Mouse (Mus musculus) cerebellum, postnatal 14 days (tissue): ENCODE measurements around the gene Snx29.
A peak's percentile ranks its signal among the peaks of the same experiment; 100 is the strongest.

ENCODE experiments used
- DNase-seq, 2 experiments: peaks; one replicate each; pipeline ENCODE4 v3.0.0; 2021; ENCODE audit warnings: mixed read lengths in 2 of 2

The Snx29 gene

DNA sequence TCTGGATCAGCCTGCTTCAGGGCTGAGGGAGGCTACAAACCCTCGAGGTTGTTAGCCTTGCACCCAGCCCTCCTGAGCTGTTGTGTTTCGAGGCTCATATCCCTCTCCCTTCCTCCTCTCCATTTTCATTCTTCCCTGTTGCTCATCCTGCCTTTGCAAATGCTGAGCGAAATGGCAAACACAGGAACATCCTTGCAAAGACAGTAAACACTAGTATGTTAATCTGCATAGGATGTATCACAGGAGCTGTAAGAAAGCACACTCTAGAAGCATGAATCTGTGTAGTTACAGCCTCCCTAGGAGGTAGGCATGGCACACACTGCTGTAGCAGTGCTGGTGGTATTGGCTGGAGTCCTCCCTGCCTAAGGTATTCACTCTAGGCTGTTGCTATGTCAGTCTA lies 420.3 kb downstream of the Snx29 start:
- DNase-seq: no peak

DNA sequence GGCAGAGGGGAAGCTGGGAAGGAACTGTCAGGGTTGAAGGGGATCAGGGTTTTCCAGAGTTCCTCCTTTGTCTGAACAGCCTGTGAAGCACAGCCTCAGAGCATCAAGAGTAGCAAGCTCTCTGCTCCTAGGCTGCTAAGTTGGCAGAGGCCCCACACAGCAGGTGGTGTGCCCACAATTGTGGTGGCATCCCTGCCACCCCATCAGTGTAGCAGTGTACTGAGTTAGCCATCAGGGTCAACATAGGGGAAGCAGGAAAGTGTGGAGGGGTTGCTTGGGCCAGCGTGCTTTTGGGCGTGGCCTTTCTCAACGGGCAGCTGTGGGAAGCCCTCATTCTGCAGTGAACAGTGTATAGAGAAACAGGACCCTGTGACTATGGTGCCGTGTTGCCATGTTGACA lies 421.0 kb downstream of the Snx29 start:
- peak in 1 of 2 experiments; percentile 44 for DNase-seq

DNA sequence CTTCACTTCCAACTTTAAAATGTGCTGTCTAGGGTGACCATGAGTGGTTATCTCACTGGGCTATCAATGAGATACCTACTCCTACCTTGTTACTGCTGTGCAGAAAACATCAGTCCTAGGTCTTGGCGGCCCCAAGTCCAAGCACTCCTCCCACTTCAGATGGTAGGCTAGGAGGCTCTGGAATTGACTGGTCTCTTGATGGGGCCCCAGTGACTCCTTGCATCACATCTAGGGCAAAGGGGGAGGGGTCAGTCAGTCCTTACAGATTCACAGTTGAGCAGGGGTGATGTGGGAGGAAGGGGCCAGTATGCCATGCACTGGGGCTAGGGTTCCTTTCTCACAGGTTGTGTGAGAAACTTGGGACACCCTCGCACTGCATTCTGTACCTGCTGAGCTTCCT lies 423.3 kb downstream of the Snx29 start:
- no peak for DNase-seq

DNA sequence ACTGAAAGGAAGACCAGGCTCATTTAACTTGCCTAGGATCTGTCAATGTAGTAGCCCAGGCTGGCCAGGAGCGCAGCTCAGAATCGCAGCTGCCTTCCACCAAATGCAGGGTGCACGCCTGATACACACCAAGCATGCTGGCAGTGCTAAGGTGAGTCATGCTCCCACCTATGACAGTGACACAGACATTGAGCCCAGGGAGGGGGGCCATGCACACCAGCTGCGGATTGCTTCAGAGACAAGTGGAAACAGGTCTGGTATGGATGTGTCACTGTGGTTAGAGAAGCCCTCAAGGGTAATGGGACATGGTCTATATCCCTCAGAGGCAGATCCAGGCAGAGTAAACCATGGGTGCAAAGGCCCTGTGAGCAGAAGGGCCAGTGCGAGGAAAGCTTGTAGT lies 425.2 kb downstream of the Snx29 start:
- DNase-seq: no peak

DNA sequence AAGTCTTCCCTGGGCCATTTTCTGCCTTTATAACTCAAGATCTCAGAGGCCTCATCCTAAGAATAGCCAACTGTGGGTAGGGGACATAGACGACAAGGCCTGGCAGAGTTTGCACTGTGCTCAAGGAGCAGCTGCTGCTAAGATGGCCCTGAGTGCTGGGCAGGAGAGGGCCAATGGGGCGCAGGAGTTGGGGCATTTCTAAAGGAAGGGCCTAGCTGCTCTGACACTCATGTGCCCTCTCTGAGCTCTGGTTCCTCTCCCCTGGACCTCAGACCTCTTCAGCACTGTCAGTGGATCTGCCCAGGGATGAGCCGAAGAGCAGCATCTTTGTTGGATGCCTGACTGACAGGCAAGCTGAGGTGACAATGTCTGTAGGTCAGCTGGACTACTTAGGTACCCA lies 426.4 kb downstream of the Snx29 start:
- DNase-seq: no peak

DNA sequence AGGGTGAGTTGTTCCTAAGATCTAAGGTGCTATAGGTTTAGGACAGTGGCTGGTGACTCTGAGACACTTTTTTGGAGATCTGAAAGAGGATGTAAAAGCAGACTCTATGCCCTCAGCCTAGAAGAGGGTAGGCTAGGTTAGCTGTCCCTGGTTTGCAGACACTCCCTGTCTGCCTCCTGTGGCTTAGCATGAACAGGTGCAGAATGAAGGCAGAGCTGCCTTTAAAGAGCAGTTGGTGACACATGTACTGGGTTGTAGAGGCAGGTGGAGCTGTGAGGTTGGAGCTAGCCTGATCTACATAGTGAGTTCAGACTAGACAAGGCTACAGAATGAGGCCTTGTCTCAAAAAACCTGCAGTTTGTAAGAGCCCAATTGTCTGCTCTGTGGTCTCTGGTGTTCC lies 427.9 kb downstream of the Snx29 start:
- DNase-seq: no peak

DNA sequence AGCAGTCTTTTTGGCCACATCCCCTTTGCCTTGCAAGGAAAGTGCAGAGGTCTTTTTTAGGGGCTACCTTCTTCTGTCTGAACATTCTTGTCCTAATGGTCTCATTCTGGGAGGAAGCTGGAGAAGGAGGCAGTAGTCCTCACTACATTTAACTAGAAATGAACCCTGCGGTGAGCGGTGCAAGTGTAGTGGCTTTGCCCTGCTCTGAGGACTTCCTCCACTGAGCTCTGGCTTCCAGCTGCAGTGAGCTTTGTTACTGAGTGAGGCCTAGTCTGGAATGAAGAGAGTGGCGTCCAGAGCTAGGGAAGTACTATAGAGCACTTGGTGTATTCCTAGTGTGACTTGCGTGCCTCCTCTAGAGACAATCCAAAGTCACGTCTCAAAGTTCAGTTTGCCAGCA lies 429.8 kb downstream of the Snx29 start:
- DNase-seq: no peak

DNA sequence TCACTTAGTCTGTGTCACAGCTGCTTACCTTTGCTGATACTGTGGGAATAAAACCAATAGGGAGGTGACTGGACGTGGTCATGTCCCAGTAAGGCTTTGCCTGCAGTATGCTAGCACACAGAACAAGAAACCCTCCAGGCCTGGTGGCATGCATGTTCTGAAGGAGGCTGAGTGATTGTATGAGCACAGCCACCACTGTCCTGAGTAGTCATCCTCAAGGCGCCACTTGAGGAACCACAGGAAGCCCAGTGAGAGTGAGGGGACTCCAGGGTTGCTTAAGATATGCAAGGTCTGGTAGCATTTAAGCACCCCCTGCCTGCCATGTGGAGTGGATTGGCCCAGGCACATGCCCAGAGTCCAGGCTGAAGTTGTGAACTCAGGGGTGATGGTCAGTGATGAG lies 430.8 kb downstream of the Snx29 start:
- no peak for DNase-seq

DNA sequence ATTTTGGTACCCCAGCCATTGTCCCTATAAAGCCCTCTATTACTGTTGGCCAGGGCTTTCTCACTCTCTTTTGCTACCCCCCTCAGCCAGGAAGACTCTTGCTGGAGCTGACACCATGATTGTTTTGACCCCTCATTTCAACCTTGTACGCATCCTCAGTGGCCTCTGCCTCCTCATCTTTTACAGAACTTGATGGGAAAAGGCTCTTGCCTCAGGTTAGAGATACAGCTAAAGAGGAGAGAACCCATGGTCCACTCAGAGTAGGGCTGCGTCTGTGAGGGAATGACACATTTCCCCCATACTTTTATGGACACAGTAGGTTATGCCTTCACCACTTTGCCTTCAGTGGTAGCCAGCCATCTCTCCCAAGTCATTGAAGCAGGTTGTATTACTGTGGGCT lies 431.4 kb downstream of the Snx29 start:
- DNase-seq: no peak

DNA sequence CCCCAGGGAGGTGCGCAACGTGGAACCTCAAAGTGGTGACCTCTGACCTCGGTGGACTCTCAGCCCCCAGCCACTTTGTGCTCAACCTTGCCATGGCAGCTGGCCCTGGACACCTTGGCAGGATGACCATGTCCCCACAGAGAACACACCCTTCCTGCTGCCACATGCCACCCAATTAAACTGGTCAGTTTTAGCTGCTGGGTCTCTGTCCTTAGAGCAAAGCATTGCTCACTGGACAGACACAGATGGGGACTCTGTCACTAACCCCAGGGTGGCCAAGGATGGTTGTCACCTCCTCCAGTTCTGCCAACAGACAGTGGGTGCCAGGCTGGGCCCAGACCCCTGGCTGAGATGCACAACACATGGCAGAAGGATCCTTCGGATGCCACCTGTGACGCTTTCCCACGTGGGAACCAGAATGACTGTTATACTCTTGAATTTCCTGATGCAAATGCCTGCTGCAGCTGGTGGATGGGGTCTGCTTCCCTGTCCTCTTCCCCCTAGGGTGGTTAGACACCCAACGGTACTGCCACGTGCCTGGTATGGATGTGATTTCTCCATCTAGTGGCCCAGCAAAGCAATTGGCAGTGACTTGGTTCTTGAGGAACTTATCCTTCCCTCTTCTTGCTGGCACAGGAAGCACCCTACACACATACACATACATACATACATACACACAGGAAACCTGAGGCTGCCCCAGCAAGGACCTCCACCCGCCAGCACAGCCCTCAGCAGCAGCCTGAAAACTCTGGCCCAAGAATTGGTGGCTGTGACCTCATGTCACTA lies 432.8 kb downstream of the Snx29 start:
- DNase-seq: no peak

DNA sequence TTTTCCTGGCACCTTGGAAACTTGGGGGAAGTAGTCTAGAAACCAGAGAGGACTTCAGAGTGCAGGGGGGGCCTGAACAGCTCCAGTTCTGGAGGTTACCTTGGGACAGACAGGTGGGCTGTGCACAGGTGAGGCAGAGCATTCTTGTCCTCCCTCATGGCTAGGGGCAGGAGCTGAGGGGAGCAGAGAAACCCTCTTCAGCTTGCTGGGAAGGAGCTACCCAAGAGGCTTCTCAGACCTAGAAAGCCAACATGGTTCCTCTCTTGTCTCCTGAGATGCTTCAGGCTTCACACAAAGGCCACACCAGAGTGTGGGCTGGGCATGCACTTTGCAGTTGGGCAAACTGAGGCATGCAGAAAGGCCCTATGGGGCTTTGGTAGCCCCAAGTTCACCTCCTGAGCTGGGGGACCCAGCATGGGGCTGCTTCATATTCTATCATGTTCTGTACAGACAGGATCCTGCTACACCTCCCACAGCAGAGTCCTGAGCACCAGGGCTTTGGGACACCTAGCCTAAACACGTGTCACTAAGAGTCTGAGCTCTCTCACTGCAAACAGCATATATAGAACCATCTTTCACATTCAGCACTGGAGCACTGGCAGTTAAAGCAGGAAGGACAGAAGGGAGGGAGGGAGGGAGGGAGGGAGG lies 434.0 kb downstream of the Snx29 start:
- DNase-seq: no peak

DNA sequence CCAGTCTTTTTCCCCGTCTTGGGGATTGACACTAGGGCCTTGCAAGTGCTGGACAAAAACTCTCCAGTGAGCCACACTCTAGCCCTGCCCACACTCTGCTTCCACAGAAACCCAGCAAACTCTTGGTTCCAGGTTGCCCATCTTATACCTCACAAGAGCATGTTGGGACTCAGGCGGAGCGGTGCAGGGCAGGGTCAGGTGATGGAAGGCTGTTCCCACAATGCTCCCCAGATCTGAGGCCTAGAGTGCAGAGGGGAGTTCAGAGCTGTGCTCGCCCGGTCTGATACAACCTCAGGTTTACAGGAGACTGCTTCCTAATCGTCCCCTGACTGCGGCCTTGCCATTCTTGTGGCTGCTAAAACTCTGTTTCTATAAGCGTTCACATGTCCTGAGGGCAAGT lies 434.8 kb downstream of the Snx29 start:
- DNase-seq: no peak

DNA sequence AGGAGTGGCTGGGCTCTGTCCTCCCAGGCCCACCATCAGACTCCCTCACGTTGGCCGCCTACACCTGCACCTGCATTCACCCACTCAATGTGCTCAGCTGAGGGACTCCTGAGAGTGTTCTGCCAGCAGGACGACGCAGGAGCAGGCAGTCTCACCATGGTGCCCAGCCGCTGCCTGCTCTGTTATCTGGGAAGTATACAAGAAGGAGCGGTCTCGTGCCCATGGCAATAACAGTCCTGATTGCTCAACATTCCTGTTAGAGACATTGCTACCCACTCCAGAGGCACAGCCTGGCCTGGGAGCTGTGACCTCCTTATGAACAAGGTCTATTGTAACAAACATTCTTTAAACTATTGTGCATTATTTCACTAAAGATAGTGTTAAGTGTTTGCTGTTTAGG lies 435.2 kb downstream of the Snx29 start:
- DNase-seq: no peak

DNA sequence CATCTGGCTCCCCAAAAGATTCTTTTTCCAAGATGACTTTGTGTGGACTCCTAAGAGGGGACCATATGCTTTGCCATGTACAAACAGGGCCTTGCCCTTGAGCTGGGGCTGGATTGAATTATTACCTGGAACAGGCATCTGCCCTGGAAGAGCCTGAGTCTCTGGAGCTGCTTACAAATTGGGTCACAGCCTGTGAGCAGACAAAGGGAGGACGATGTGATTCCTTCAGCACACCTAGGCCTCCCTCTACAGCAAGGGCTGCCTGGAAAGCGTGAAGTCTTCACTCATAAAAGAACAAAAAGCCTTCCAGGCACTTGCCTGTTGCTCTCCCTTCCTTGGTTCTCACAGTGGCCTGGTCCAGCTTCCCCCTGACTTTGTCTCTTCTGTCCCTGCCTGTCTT lies 449.6 kb downstream of the Snx29 start:
- DNase-seq: peak; percentile 20 to 21

DNA sequence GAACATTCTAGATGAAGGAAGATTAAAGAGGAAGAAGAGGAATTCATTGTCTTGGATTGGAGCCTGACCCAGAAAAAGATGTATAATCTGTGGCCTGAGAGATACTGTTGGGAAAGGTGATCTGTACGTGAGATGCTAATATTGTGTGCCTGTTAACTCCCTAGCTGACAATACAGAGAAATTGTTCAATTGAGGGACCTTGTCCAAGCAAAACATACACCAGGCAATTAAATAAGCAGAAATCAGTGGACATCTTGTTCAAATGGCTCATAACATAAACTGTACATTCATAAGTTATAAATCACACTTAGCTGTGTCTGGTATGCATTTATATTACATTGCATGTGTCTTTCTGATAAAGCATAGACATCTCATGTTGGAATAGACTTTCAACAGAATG lies 451.6 kb downstream of the Snx29 start:
- DNase-seq: no peak

DNA sequence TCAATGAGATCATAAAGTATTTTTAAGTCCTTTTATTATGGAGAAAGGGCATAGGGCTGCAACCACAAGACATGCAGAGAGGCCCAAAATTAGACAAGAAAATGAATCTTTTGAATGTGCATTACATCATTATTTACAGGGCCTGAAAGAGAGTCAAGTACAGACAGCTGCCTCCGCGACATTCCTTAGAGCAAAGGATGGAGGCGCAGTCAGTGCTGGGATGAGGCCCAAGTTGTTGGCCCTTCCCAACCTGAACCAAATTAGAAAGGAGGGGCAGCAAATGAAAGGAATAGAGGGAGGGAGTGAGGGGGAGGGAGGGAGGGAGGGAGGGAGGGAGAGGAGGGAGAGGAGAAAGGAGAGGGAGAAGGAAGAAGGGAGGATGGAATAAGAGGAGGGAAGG lies 453.8 kb downstream of the Snx29 start:
- no peak for DNase-seq

DNA sequence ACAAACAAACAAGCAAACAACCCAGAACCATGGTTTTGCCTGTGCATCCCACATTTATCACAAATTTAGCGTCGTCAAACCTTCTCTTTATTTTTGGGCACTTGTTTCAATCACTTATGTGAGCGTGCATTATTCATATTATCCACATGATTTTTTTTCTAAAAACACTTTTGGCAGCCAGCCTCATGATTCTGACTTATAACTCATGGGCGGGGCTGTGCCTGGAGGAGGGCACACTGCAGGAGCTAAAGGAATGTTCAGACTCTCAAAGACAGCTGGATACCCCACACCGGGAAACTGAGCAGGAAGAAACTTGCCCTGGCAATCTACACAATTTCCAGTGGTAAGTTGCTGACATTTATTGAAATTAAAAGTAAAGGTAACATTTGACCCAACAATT lies 455.5 kb downstream of the Snx29 start:
- DNase-seq: no peak

DNA sequence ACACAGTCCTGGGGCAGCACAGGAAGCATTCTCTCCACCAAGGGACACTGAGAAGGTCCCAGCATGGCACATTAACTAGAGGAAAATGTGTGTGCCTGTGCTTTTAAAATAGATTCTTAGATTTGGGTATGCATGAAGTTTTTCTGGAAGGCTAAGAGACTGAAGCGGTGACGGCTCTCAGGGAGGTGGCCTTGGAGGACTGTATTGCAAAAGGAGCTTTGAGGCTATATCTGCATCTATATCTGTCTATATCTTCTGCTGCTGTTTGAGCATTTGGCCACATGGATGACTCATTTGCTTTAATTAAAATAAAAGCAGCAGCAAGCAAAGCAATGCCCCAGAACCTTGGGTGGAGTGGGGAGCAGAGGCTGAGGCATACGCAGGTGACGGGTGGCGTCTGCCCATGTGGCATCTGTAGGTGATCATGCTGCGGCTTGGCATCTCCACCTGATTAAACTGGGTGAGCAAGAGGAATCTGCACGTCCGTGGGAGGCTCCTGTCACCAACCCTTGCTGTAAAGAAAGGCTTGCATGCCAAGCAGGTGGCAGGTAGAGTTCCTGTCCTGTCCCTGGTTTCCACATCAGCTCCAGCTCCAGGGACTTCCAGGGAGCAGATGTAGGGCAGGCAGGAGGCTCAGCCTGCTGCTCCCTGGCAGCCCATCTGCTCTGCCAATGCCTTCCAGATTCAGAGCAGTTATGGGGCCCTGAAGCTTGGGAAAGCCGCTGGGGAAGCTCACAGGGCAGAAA lies 456.2 kb downstream of the Snx29 start:
- DNase-seq: peak; percentile 73 to 76

DNA sequence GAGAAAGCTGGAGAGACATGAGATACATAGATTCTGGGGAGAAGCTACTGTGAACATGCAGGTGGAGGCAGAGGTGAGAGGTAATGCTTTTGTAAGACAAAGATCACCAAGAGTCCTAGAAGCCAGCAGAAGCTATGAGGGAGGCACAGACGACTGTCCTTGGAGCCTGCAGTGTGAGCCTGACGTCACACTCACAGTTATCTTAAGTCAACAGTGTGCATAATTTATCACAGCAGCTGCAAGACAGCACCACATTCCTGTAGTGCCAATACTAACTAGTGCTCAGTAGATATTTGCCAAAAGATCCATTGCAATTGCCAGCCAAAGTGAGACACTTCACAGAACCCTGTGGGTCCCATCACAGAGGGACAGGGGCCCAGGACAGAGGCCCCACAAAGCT lies 459.4 kb downstream of the Snx29 start:
- no peak for DNase-seq

DNA sequence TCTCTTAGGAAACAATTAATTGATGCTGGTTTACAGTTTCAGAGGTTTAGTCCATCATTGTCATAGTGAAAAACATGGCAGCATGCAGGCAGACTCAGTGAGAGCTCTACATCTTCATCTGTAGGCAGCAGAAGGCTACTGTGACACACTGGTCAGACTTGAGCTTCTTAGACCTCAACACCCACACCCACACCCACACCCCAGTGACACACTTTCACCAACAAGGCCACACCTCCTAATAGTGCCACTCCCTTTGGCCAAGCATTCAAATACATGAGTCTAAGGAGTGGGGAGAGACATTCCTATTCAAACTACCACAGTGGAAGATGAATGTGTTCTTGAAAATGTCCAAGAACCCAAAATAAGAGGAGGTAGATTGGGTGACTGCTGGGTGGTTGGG lies 460.6 kb downstream of the Snx29 start:
- DNase-seq: no peak

DNA sequence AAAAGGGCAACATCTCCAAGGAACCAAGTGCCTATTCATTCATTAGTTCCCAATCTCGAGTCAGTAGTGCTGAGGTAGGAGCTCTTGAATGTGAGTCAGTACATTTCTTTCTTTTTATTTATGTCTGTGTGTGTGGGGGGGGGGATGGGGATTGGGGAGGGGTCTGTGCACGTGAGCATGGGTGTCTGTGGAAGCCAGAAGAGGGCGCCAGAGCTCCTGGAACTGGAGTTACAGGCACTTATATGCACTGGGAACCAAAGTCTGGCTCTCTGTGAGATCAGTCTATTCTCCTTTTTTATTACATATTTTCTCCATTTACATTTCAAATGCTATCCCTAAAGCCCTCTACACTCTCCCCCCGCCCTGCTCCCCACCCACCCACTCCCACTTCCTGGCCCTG lies 461.6 kb downstream of the Snx29 start:
- no peak for DNase-seq

DNA sequence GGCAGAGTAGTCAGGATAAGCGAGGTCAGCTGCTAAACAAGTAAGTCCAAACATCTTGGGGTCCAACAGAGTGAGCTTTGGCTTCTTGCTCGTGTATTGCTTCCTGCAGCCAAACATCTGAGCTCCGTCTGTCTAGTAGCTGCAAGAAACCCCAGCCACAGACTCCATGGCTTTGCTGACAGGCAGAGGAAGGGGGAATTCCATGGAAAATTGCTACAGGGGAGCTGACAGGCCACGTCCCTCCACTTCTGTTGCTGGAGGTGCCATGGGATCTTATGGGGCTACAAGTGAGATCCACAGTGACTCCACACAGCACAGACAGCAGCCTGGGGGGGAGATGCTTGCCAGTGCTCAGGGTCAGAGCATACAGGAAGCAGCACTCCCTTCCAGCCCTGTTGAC lies 463.1 kb downstream of the Snx29 start:
- DNase-seq: no peak

DNA sequence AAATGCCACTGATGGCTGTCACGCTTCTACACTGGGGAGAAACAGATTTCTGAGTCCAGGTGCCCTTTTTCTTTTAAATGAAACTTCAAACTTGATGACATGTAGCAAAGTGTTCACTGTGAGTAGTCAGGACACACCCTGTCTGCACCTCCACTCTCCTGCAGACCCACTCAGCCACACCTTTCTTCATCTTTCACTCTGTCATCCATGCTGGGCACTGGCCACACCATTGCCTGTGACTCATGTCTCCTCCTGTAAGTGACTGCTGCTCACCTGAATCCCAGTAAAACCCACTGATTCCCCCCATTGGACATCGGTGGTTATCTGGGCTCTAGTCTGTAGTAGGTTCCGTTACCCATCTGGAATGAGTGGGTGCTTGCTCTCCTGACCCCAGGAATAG lies 467.8 kb downstream of the Snx29 start:
- no peak for DNase-seq

DNA sequence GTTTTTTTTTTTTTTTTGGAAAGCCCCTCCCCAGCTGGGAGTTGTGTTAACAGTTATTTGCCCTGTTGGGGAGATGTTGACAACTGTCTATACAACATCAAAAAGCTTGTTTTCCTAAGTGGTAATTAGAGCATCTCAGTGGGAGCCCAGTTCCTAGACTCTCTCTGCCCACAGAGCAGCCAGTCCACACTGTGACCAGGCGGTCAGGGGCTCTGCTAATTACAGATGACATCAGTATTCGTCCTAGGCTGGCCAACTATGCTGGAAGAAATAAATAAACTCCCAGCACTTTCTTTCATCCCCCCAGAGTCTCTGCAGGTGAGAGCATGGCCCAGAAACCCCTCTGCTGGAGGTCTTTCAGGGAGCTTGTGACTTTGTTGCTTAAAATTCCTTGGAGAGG lies 470.7 kb downstream of the Snx29 start:
- no peak for DNase-seq
